Mouse (Mus musculus) liver, adult 2 months (tissue): ENCODE measurements around the gene Pan3.

Source experiments
- CTCF ChIP-seq: fragments of 200-500 bp; IDR thresholded peaks from 2 replicates; pipeline ENCODE4 v1.5.1; 2011; ENCODE audit warnings: low read depth, low read length, control low read depth
- POLR2A ChIP-seq: fragments of 200-500 bp; IDR thresholded peaks from 2 replicates; pipeline ENCODE4 v1.6.1; 2011; ENCODE audit warnings: low read length, control low read depth; ENCODE audit not compliant: insufficient read depth; ENCODE audit errors: extremely low read depth

GRCm38 (mm10) chr5:147479341-147479740 lies 49.4 kb downstream of the Pan3 start:
- no peak for TF ChIP-seq CTCF
- TF ChIP-seq POLR2A: no peak
